Mouse (Mus musculus) hindbrain, embryonic 15.5 days (tissue): ENCODE data around the gene Gm20388. TPM values are rescaled to one million over a fixed set of nuclear protein-coding genes. Genes with fewer than 3 reads are reported as not detected.

Source experiments
- ATAC-seq: fragments of 200-750 bp; cut with Nextera tagmentation; 2 replicates; pipeline ENCODE4 v1.8.0; 2017; ENCODE audit warnings: low read depth, moderate number of reproducible peaks, moderate TSS enrichment; ENCODE audit not compliant: low FRiP score
- H3K27ac ChIP-seq: fragments of 300-500 bp; sonication (generic); replicated peaks from 2 replicates; pipeline ENCODE4 v1.5.1; 2015; ENCODE audit warnings: mild to moderate bottlenecking, inconsistent platforms
- H3K27me3 ChIP-seq: fragments of 300-500 bp; sonication (generic); 2 replicates; pipeline ENCODE4 v1.6.1; 2015; ENCODE audit warnings: control low read depth, inconsistent platforms
- H3K36me3 ChIP-seq: fragments of 300-500 bp; sonication (generic); 2 replicates; pipeline ENCODE4 v1.6.1; 2015; ENCODE audit warnings: control low read depth, inconsistent platforms
- H3K4me1 ChIP-seq: fragments of 300-500 bp; sonication (generic); replicated peaks from 2 replicates; pipeline ENCODE4 v1.6.1; 2015; ENCODE audit warnings: control low read depth, inconsistent platforms
- H3K4me2 ChIP-seq: fragments of 300-500 bp; sonication (generic); 2 replicates; pipeline ENCODE4 v1.6.1; 2015; ENCODE audit warnings: moderate library complexity, mild to moderate bottlenecking, inconsistent platforms
- H3K4me3 ChIP-seq: fragments of 300-500 bp; sonication (generic); 2 replicates; pipeline ENCODE4 v1.5.1; 2015; ENCODE audit warnings: mild to moderate bottlenecking, inconsistent platforms
- H3K9ac ChIP-seq: fragments of 300-500 bp; sonication (generic); 2 replicates; pipeline ENCODE4 v1.6.1; 2015; ENCODE audit warnings: inconsistent platforms
- H3K9me3 ChIP-seq: fragments of 300-500 bp; sonication (generic); 2 replicates; pipeline ENCODE4 v1.6.1; 2016; ENCODE audit warnings: control low read depth, inconsistent platforms
- WGBS: fragments of 180-500 bp; shearing (Covaris S2); methylation state at CpG from one replicate; pipeline ENCODE4 v1.1.7; 2015; 5-methylcytosine and 5-hydroxymethylcytosine counted together
- microRNA counts: library from miRNA; unstranded; fragments of <30 nt; microRNA quantifications from one replicate; lab custom pipeline; 2016
- microRNA-seq: library from miRNA; unstranded; fragments of <30 nt; microRNA quantifications from one replicate; pipeline ENCODE4, GENCODE M21; 2016
- polyA plus RNA-seq: library from polyadenylated mRNA; unstranded; fragments of >200 nt; fragmentation: Nextera tagmentation; extraction: Ambion mirVana; gene quantifications from 2 replicates; pipeline ENCODE4 v1.2.1, GENCODE M21; 2015

Gene Gm20388
- polyA plus RNA-seq, 1 experiment from 2014 or later, result 5.4 TPM

GRCm38 (mm10) chr8:124393927-124394326, 4483.3 kb downstream of the Gm20388 start:
- Histone ChIP-seq H3K4me2 (no peak overlapping the region), H3K36me3 (no peaks in the 10 kb centered on the region), H3K27ac (no peak overlapping the region), H3K4me1 (peaks cover 9% of the 10 kb centered on the region; the same call in 1 of the 2 replicates), H3K27me3 (no peaks in the 10 kb centered on the region), H3K9ac (no peak overlapping the region), H3K9me3 (no peaks in the 10 kb centered on the region), H3K4me3 (no peak overlapping the region)
- ATAC-seq, result no peak
- 83% methylated on average over 4 of the region's 4 CpGs for WGBS

DNA sequence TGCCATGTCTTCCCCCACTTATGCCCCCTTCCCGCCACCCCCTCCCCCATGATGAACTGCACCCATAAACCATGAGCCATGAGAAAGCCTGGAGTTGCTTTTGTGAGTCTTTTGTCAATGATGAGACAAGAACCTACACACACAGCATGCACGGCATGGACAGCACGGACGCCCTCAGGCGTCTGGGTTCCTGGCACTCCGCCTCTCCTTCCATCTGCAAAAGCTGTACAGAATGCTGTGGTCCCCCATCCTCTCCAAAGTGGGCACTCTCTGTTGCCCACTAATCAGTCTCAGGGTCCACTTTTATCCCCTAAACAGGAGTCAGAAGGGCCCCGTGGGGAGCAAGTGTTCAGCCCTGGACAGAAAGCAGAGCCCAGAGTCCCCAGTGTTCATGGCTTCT, 4484.3 kb downstream of the Gm20388 start:
- ATAC-seq, result no peak

More for the DNA sequence above, 4484.3 kb downstream of the Gm20388 start:
- Histone ChIP-seq H3K9ac (no peak overlapping the region), H3K27ac (no peak overlapping the region), H3K4me1 (peaks cover 12% of the 10 kb centered on the region; the same call in 1 of the 2 replicates), H3K4me3 (no peak overlapping the region), H3K9me3 (no peaks in the 10 kb centered on the region), H3K4me2 (no peak overlapping the region), H3K27me3 (no peaks in the 10 kb centered on the region), H3K36me3 (no peaks in the 10 kb centered on the region)
- 90% methylated on average over 7 of the region's 7 CpGs for WGBS

MicroRNA genes within 50 kb of the gene (microRNA counts, 519-probe panel; counts per million panel counts)
- 2,614 counts per million, percentile 45 among the panel's probes with 10 or more counts for microRNA mmu-miR-1967 (lab: Ali Mortazavi, UCI)

Small RNAs within 50 kb of the gene (microRNA-seq; reads per million reads assigned to microRNA genes)
- gene Gm22715 (not detected), gene Gm24366 (not detected), gene Gm27530 (not detected), gene Mir1967 (not detected), gene Mir6396 (not detected), gene Mir7079 (not detected), gene Mir7080 (not detected), gene Mir7237 (not detected), gene Mir7687 (1.5 reads per million)

Other genes with a start within 250 kb of the Gm20388 start
- gene Wfdc1, start 244.5 kb upstream of the Gm20388 start, polyA plus RNA-seq, result 6.1 and 6.6 TPM in 2 replicates
- gene Atp2c2, start 210.8 kb upstream of the Gm20388 start, polyA plus RNA-seq, result 0.32 and 0.38 TPM in 2 replicates
- 10.1 and 13.2 TPM in 2 replicates for gene Tldc1, start 132.4 kb upstream of the Gm20388 start, polyA plus RNA-seq
- gene Cotl1, start 70.3 kb upstream of the Gm20388 start, polyA plus RNA-seq, result 147 and 151 TPM in 2 replicates
- gene Klhl36, start 48.6 kb upstream of the Gm20388 start, polyA plus RNA-seq, result 17.3 TPM in 2 replicates
- 126 and 135 TPM in 2 replicates for gene Usp10, start 481 bp upstream of the Gm20388 start, polyA plus RNA-seq
- gene Crispld2, start 81.6 kb downstream of the Gm20388 start, polyA plus RNA-seq, result 1.8 and 2.8 TPM in 2 replicates
- 28.8 and 30.7 TPM in 2 replicates for gene Zdhhc7, start 190.6 kb downstream of the Gm20388 start, polyA plus RNA-seq
- gene 6430548M08Rik, start 203.3 kb downstream of the Gm20388 start, polyA plus RNA-seq, result 30.9 and 36.8 TPM in 2 replicates